Mouse (Mus musculus) heart, adult 2 months (tissue): ENCODE measurements around the gene Mettl27.

Experiments
- EP300 ChIP-seq: fragments of 200-500 bp; IDR thresholded peaks from 2 replicates; pipeline ENCODE4 v1.6.1; 2011; ENCODE audit warnings: low read depth, low read length, control low read depth; ENCODE audit not compliant: insufficient read depth
- POLR2A ChIP-seq: fragments of 200-500 bp; IDR thresholded peaks from 2 replicates; pipeline ENCODE4 v1.6.1; 2011; ENCODE audit warnings: mild to moderate bottlenecking, low read depth, low read length, control low read depth; ENCODE audit not compliant: insufficient read depth

GRCm38 (mm10) chr5:134906633-134907032 lies 25.5 kb upstream of the Mettl27 start, which contains the start of gene Tmem270:
- no peak for TF ChIP-seq POLR2A
- no peak for TF ChIP-seq EP300
